Mouse (Mus musculus): ENCODE measurements around the gene Lrtm1. TPM values are rescaled to one million over a fixed set of nuclear protein-coding genes. Genes with fewer than 3 reads are reported as not detected.

Lrtm1 gene
- polyA plus RNA-seq, 1 experiment from 2014 or later, result 0.09 TPM

DNA sequence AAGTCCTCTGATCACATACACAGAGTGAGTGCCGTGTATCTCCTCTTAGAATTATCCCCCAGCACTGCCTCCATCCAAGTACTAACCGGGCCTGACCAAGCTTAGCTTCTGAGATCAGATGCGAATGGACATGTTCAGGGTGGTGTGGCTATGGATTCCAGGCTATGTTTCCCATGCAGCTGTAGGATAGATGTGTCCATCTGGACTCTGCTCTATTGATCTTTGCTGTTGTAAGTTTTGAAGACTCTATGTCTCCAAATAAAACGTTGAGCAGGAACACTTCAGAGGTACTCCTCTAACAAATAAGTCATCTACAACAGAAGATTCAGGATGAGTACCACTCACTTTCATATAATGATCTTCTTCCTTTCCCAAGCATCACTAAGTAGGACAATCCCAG lies 8.4 kb upstream of the Lrtm1 start:
- Histone ChIP-seq H3K4me1 (ENCODE audit: control insufficient read depth, insufficient read depth, low read length) (no peaks in the 10 kb centered on the region), H3K9me3 (ENCODE audit: control insufficient read depth, low read length) (no peaks in the 10 kb centered on the region), H3K36me3 (ENCODE audit: control insufficient read depth, insufficient read depth, low read length) (no peaks in the 10 kb centered on the region), H3K4me3 (ENCODE audit: low read length) (no peak overlapping the region), H3K27me3 (ENCODE audit: control insufficient read depth, insufficient read depth, low read length) (no peaks in the 10 kb centered on the region), H3K9ac (ENCODE audit: low read depth, low read length) (no peak overlapping the region), H3K4me2 (replicated peaks; ENCODE audit: low read depth, low read length) (no peak overlapping the region), H3K27ac (ENCODE audit: low read depth, low read length) (no peak overlapping the region)
- no peak for ATAC-seq (ENCODE audit: low FRiP score, low TSS enrichment)
- 89% methylated on average over 4 of the region's 4 CpGs for WGBS

DNA sequence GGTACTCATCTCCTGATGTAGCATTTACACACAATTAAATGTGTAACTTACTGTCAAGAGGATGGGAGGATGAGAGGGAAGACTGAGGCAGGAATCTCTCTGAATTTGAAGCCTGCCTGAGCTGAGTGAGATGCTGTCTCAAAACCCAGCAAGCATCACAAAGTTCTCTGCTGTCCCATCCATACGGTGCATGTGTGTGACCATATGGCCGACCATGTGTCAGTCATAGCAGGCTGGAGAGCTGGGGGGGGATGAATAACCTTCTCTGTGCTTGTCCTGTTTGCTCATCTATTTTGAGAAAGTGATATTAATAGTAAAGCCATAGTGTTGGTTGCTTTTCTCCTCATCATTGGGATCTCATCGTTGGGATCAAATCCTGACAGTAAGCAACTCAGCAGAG lies 4.8 kb upstream of the Lrtm1 start:
- Histone ChIP-seq H3K36me3 (ENCODE audit: control insufficient read depth, insufficient read depth, low read length) (no peaks in the 10 kb centered on the region), H3K4me1 (ENCODE audit: control insufficient read depth, insufficient read depth, low read length) (0 out of 2 replicates have a peak, but pooled peaks cover 7% of the 10 kb centered on the region), H3K4me2 (replicated peaks; ENCODE audit: low read depth, low read length) (no peak overlapping the region), H3K4me3 (ENCODE audit: low read length) (no peak overlapping the region), H3K9me3 (ENCODE audit: control insufficient read depth, low read length) (no peaks in the 10 kb centered on the region), H3K9ac (ENCODE audit: low read depth, low read length) (no peak overlapping the region), H3K27ac (ENCODE audit: low read depth, low read length) (no peak overlapping the region), H3K27me3 (ENCODE audit: control insufficient read depth, insufficient read depth, low read length) (no peaks in the 10 kb centered on the region)
- WGBS, result 89% methylated on average over 3 of the region's 3 CpGs
- ATAC-seq (ENCODE audit: low FRiP score, low TSS enrichment), result no peak

DNA sequence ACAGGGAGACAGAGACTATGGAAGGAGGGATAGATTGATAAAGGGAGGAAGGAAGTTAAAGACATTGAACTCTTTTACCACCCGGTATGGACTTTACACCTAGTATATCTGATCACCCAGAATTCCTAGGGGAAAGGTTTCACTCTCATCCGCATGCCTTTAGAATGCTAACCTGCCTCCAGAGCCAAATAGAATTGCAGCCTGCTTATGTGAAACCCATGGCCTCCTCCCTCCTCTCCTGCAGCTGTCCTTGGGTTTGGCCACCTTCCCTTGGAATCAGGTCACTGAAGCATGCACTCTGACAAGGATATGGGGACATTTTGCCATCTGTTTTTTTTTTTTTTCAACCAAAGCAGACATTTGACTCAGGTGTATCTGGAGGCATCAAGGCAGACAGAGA lies 3.3 kb upstream of the Lrtm1 start:
- Histone ChIP-seq H3K27ac (ENCODE audit: low read depth, low read length) (no peak overlapping the region), H3K4me3 (ENCODE audit: low read length) (no peak overlapping the region), H3K4me1 (ENCODE audit: control insufficient read depth, insufficient read depth, low read length) (0 out of 2 replicates have a peak, but pooled peaks cover 8% of the 10 kb centered on the region), H3K4me2 (replicated peaks; ENCODE audit: low read depth, low read length) (no peak overlapping the region), H3K9ac (ENCODE audit: low read depth, low read length) (no peak overlapping the region), H3K9me3 (ENCODE audit: control insufficient read depth, low read length) (no peaks in the 10 kb centered on the region), H3K27me3 (ENCODE audit: control insufficient read depth, insufficient read depth, low read length) (no peaks in the 10 kb centered on the region), H3K36me3 (ENCODE audit: control insufficient read depth, insufficient read depth, low read length) (no peaks in the 10 kb centered on the region)
- WGBS, result 60% methylated on average over 2 of the region's 2 CpGs
- ATAC-seq (ENCODE audit: low FRiP score, low TSS enrichment), result no peak

GRCm38 (mm10) chr14:29015896-29016295 lies 2.1 kb upstream of the Lrtm1 start:
- Histone ChIP-seq H3K27ac (ENCODE audit: low read depth, low read length) (no peak overlapping the region), H3K27me3 (ENCODE audit: control insufficient read depth, insufficient read depth, low read length) (no peaks in the 10 kb centered on the region), H3K9ac (ENCODE audit: low read depth, low read length) (no peak overlapping the region), H3K36me3 (ENCODE audit: control insufficient read depth, insufficient read depth, low read length) (no peaks in the 10 kb centered on the region), H3K4me2 (replicated peaks; ENCODE audit: low read depth, low read length) (no peak overlapping the region), H3K4me3 (ENCODE audit: low read length) (no peak overlapping the region), H3K9me3 (ENCODE audit: control insufficient read depth, low read length) (no peaks in the 10 kb centered on the region), H3K4me1 (ENCODE audit: control insufficient read depth, insufficient read depth, low read length) (0 out of 2 replicates have a peak, but pooled peaks cover 8% of the 10 kb centered on the region)
- no peak for ATAC-seq (ENCODE audit: low FRiP score, low TSS enrichment)
- WGBS, result 34% methylated on average over 5 of the region's 5 CpGs

- H3K4me2 ChIP-seq (replicated peaks; ENCODE audit: low read depth, low read length), result no peak overlapping the region
- no peaks in the 10 kb centered on the region for H3K27me3 ChIP-seq (ENCODE audit: control insufficient read depth, insufficient read depth, low read length)
- no peaks in the 10 kb centered on the region for H3K9me3 ChIP-seq (ENCODE audit: control insufficient read depth, low read length)
- H3K36me3 ChIP-seq (ENCODE audit: control insufficient read depth, insufficient read depth, low read length), result no peaks in the 10 kb centered on the region
- 0 out of 2 replicates have a peak, but pooled peaks cover 8% of the 10 kb centered on the region for H3K4me1 ChIP-seq (ENCODE audit: control insufficient read depth, insufficient read depth, low read length)
- WGBS, result 40% methylated on average over 7 of the region's 7 CpGs
- no peak for ATAC-seq (ENCODE audit: low FRiP score, low TSS enrichment)
- no peak overlapping the region for H3K4me3 ChIP-seq (ENCODE audit: low read length)
- H3K27ac ChIP-seq (ENCODE audit: low read depth, low read length), result no peak overlapping the region
- H3K9ac ChIP-seq (ENCODE audit: low read depth, low read length), result no peak overlapping the region
Measured at GRCm38 (mm10) chr14:29018316-29019000, 450 bp downstream of the Lrtm1 start.

DNA sequence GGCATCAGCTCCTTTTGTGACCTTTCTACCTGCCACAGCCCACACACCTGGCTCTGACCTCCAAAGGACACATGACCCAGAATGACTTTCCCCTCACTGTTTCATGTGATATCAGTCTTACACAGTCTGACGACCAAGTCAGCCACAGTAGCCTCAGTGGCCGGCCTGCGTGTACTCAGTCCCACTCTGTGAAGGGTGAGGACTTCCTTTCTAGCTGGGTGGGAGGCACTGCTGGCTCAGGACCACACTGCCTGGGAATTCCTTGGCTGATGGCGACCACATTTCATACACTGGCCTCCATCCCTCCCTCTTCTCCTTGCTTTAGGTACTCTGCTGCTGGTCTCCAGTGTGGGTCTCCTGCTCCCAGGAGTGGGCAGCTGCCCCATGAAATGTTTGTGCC lies 3.3 kb downstream of the Lrtm1 start:
- no peaks in the 10 kb centered on the region for H3K36me3 ChIP-seq (ENCODE audit: control insufficient read depth, insufficient read depth, low read length)
- no peaks in the 10 kb centered on the region for H3K9me3 ChIP-seq (ENCODE audit: control insufficient read depth, low read length)
- no peaks in the 10 kb centered on the region for H3K27me3 ChIP-seq (ENCODE audit: control insufficient read depth, insufficient read depth, low read length)
- 82% methylated on average over 4 of the region's 4 CpGs for WGBS
- H3K4me3 ChIP-seq (ENCODE audit: low read length), result no peak overlapping the region
- no peak overlapping the region for H3K9ac ChIP-seq (ENCODE audit: low read depth, low read length)
- 0 out of 2 replicates have a peak, but pooled peaks cover 5% of the 10 kb centered on the region for H3K4me1 ChIP-seq (ENCODE audit: control insufficient read depth, insufficient read depth, low read length)
- no peak for ATAC-seq (ENCODE audit: low FRiP score, low TSS enrichment)
- H3K4me2 ChIP-seq (replicated peaks; ENCODE audit: low read depth, low read length), result no peak overlapping the region
- H3K27ac ChIP-seq (ENCODE audit: low read depth, low read length), result no peak overlapping the region

GRCm38 (mm10) chr14:29023246-29023645 lies 5.2 kb downstream of the Lrtm1 start:
- WGBS, result 95% methylated on average over 4 of the region's 4 CpGs
- Histone ChIP-seq H3K4me3 (ENCODE audit: low read length) (no peak overlapping the region), H3K9ac (ENCODE audit: low read depth, low read length) (no peak overlapping the region), H3K27me3 (ENCODE audit: control insufficient read depth, insufficient read depth, low read length) (no peaks in the 10 kb centered on the region), H3K4me2 (replicated peaks; ENCODE audit: low read depth, low read length) (no peak overlapping the region), H3K36me3 (ENCODE audit: control insufficient read depth, insufficient read depth, low read length) (no peaks in the 10 kb centered on the region), H3K27ac (ENCODE audit: low read depth, low read length) (no peak overlapping the region), H3K9me3 (ENCODE audit: control insufficient read depth, low read length) (no peaks in the 10 kb centered on the region), H3K4me1 (ENCODE audit: control insufficient read depth, insufficient read depth, low read length) (0 out of 2 replicates have a peak, but pooled peaks cover under 1% of the 10 kb centered on the region)
- no peak for ATAC-seq (ENCODE audit: low FRiP score, low TSS enrichment)

DNA sequence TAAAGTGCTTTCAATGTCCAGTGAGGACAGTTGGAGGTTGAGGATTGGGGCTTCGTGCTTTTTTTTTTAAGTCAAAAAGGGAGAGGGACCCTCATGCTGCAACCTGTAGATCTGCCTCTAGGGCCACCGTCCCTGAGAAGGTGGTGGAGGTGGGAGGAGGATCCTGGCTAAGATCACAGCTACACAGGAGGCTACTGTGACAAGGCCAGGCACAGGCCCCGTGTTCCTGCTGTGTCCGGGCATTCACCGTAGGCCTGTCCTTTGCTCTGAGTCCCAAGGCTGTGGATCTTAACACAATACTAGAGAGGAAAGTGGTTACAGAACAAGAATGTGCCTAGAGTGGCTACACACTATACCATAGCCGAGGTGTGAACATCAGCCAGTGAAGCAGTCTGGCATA lies 7.3 kb downstream of the Lrtm1 start:
- Histone ChIP-seq H3K27me3 (ENCODE audit: control insufficient read depth, insufficient read depth, low read length) (no peaks in the 10 kb centered on the region), H3K9ac (ENCODE audit: low read depth, low read length) (no peak overlapping the region), H3K27ac (ENCODE audit: low read depth, low read length) (no peak overlapping the region), H3K36me3 (ENCODE audit: control insufficient read depth, insufficient read depth, low read length) (no peaks in the 10 kb centered on the region), H3K4me2 (replicated peaks; ENCODE audit: low read depth, low read length) (no peak overlapping the region), H3K4me3 (ENCODE audit: low read length) (no peak overlapping the region), H3K4me1 (ENCODE audit: control insufficient read depth, insufficient read depth, low read length) (no peaks in the 10 kb centered on the region), H3K9me3 (ENCODE audit: control insufficient read depth, low read length) (no peaks in the 10 kb centered on the region)
- WGBS, result 92% methylated on average over 6 of the region's 6 CpGs
- ATAC-seq (ENCODE audit: low FRiP score, low TSS enrichment), result no peak

GRCm38 (mm10) chr14:29027276-29027675 lies 9.3 kb downstream of the Lrtm1 start:
- Histone ChIP-seq H3K4me1 (ENCODE audit: control insufficient read depth, insufficient read depth, low read length) (no peaks in the 10 kb centered on the region), H3K27me3 (ENCODE audit: control insufficient read depth, insufficient read depth, low read length) (no peaks in the 10 kb centered on the region), H3K4me3 (ENCODE audit: low read length) (no peak overlapping the region), H3K9me3 (ENCODE audit: control insufficient read depth, low read length) (no peaks in the 10 kb centered on the region), H3K9ac (ENCODE audit: low read depth, low read length) (no peak overlapping the region), H3K4me2 (replicated peaks; ENCODE audit: low read depth, low read length) (no peak overlapping the region), H3K27ac (ENCODE audit: low read depth, low read length) (no peak overlapping the region), H3K36me3 (ENCODE audit: control insufficient read depth, insufficient read depth, low read length) (no peaks in the 10 kb centered on the region)
- 86% methylated on average over 5 of the region's 5 CpGs for WGBS
- no peak for ATAC-seq (ENCODE audit: low FRiP score, low TSS enrichment)
